In the genomic region with DNA sequence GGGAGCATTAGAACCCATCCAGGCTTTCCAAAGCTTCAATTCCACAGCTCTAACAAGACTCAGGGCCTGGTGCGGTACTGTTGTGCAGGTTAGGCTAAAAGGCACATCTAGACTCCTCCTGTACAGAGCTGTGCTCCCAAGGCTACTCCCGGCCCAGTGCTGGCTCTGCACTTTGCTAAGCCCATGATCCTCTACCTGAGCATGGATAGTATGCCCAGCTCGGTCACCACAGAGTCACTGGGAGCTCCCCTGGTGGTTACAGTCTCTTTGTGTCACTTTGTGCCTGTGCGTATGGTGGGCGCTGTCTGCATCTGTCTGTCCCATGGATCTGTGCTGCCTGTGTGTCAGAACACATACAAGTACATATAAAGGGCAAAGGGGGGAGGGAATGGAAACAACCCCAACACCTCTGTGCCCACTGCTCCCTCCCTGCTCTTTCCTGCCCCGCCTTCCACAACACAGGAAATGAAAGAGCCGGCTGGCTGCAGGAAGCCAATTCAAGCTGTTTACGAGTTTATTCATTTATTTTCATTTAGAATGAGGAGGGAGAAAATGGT, we compare ENCODE assay signal across 8 mouse cellular contexts. TPM values are rescaled to one million over a fixed set of nuclear protein-coding genes. Genes with fewer than 3 reads are reported as not detected.
DNase-seq lines count a peak whose midpoint lies in the region; ATAC-seq and TF ChIP-seq lines count a peak whose summit lies in the region.

No protein-coding gene starts in this region.

- H3K4me3 ChIP-seq in ES-Bruce4 (ENCODE audit: low read depth, low read length) = peak overlapping the region; percentile 6
- H3K4me3 ChIP-seq in intestine, embryonic 16.5 days (ENCODE audit: low read length) = no peak overlapping the region
- H3K4me3 ChIP-seq in lung, adult 2 months (replicated peaks; ENCODE audit: extremely low read depth, low read depth, low read length) = peak overlapping the region; percentile 1

- peak; percentile 36 for ATAC-seq in intestine, embryonic 16.5 days

- no peaks in the 10 kb centered on the region for H3K9me3 ChIP-seq in ES-Bruce4 (replicated peaks; ENCODE audit: control insufficient read depth, insufficient read depth, low read length, poor library complexity, severe bottlenecking)
- H3K9me3 ChIP-seq in intestine, embryonic 16.5 days (ENCODE audit: control insufficient read depth, low read length) = no peaks in the 10 kb centered on the region

- H3K27ac ChIP-seq in ES-Bruce4 (ENCODE audit: insufficient read depth, low read length) = peak overlapping the region; percentile 67
- peak overlapping the region; percentile 77 for H3K27ac ChIP-seq in intestine, embryonic 16.5 days (ENCODE audit: low read length)

- TF ChIP-seq CTCF in ES-Bruce4 (IDR thresholded peaks at IDR 0.05; ENCODE audit: low read depth, low read length) = no peak
- TF ChIP-seq CTCF in brain, embryonic 14.5 days (IDR thresholded peaks at IDR 0.05; ENCODE audit: borderline replicate concordance, extremely low read depth, insufficient read depth, insufficient read length) = no peak
- 0 out of 2 replicates have a peak, but pooled peaks have one; percentile 20 for TF ChIP-seq CTCF in lung, adult 2 months (IDR thresholded peaks at IDR 0.05; ENCODE audit: insufficient read depth, low read length)

- TF ChIP-seq POLR2A in ES-Bruce4 (IDR thresholded peaks at IDR 0.05; ENCODE audit: insufficient read depth, low read length) = no peak
- TF ChIP-seq POLR2A in brain, embryonic 14.5 days (IDR thresholded peaks at IDR 0.05; ENCODE audit: borderline replicate concordance, extremely low read depth, insufficient read depth, insufficient read length, poor library complexity, severe bottlenecking) = no peak
- TF ChIP-seq POLR2A in lung, adult 2 months (IDR thresholded peaks at IDR 0.05; ENCODE audit: borderline replicate concordance, extremely low read depth, low read depth, low read length) = no peak

- H3K4me1 ChIP-seq in ES-Bruce4 (ENCODE audit: control insufficient read depth, insufficient read depth, low read length) = peaks cover 17% of the 10 kb centered on the region
- H3K4me1 ChIP-seq in intestine, embryonic 16.5 days (ENCODE audit: control insufficient read depth, insufficient read depth, low read length) = peaks cover 52% of the 10 kb centered on the region
- peaks cover 23% of the 10 kb centered on the region for H3K4me1 ChIP-seq in lung, adult 2 months (ENCODE audit: control insufficient read depth, insufficient read depth, low read length)

- WGBS in intestine, embryonic 16.5 days = 47% methylated on average over 8 of the region's 8 CpGs
- WGBS in lung, adult 2 months = 16% methylated on average over 8 of the region's 8 CpGs

- peak overlapping the region; percentile 5 for H3K4me2 ChIP-seq in intestine, embryonic 16.5 days (ENCODE audit: low read depth, low read length)

- no peak for TF ChIP-seq EP300 in ES-Bruce4 (IDR thresholded peaks at IDR 0.05; ENCODE audit: insufficient read depth, low read depth, low read length)

- H3K27me3 ChIP-seq in ES-Bruce4 (ENCODE audit: control insufficient read depth, insufficient read depth, low read length, poor library complexity, severe bottlenecking) = no peaks in the 10 kb centered on the region
- no peaks in the 10 kb centered on the region; the same call in 1 of the 2 replicates for H3K27me3 ChIP-seq in intestine, embryonic 16.5 days (replicated peaks; ENCODE audit: control insufficient read depth, insufficient read depth, low read length)

- H3K36me3 ChIP-seq in ES-Bruce4 (ENCODE audit: control insufficient read depth, insufficient read depth, low read length, poor library complexity, severe bottlenecking) = no peaks in the 10 kb centered on the region
- no peaks in the 10 kb centered on the region for H3K36me3 ChIP-seq in intestine, embryonic 16.5 days (ENCODE audit: control insufficient read depth, insufficient read depth, low read length)

- H3K9ac ChIP-seq in ES-Bruce4 (ENCODE audit: low read depth, poor library complexity, severe bottlenecking) = 0 out of 2 replicates have a peak overlapping the region, but pooled peaks have one; percentile 13
- H3K9ac ChIP-seq in intestine, embryonic 16.5 days (ENCODE audit: low read depth, low read length) = peak overlapping the region; percentile 38

- peak; percentile 37 for DNase-seq in brain, embryonic 14.5 days (ENCODE audit: low read depth)
- DNase-seq in heart, adult 11 months = peak; percentile 98
- no peak for DNase-seq in lung, adult 2 months
- DNase-seq in ovary, postnatal 10 days (ENCODE audit: low spot score) = peak; percentile 36
- DNase-seq in cerebellum, postnatal 4 days (ENCODE audit: low spot score in 2 of 2) = no peak
- DNase-seq in testis, postnatal 14 days (ENCODE audit: low spot score) = no peak

RNA-seq across cellular contexts. Expression of a gene that starts 3.6 kb away (rescaled TPM):
- polyA plus RNA-seq in ES-Bruce4 (2011; ENCODE audit: insufficient read depth, insufficient read length, low read depth, missing spikeins) = not detected in 2 replicates
- 0.16 and 0.42 TPM in 2 replicates for polyA plus RNA-seq in brain, embryonic 14.5 days (2012; rRNA removed)
- 2.4 and 3.1 TPM in 2 replicates for polyA plus RNA-seq in intestine, embryonic 16.5 days (2015; fragmentation: Nextera tagmentation; extraction: Ambion mirVana)
- 7.7 and 11.5 TPM in 2 replicates for polyA plus RNA-seq in lung, adult 2 months (2012; rRNA removed)

RNA-seq across cellular contexts. Expression of a gene that starts 39.4 kb away (rescaled TPM):
- 1.9 and 2.2 TPM in 2 replicates for polyA plus RNA-seq in ES-Bruce4 (2011; ENCODE audit: insufficient read depth, insufficient read length, low read depth, missing spikeins)
- polyA plus RNA-seq in brain, embryonic 14.5 days (2012; rRNA removed) = 0.72 and 0.98 TPM in 2 replicates
- 11.4 and 12.7 TPM in 2 replicates for polyA plus RNA-seq in intestine, embryonic 16.5 days (2015; fragmentation: Nextera tagmentation; extraction: Ambion mirVana)
- polyA plus RNA-seq in lung, adult 2 months (2012; rRNA removed) = 0.96 and 1.2 TPM in 2 replicates

RNA-seq across cellular contexts. Expression of a gene that starts 44.1 kb away (rescaled TPM):
- 392 and 406 TPM in 2 replicates for polyA plus RNA-seq in ES-Bruce4 (2011; ENCODE audit: insufficient read depth, insufficient read length, low read depth, missing spikeins)
- polyA plus RNA-seq in brain, embryonic 14.5 days (2012; rRNA removed) = 210 and 278 TPM in 2 replicates
- polyA plus RNA-seq in intestine, embryonic 16.5 days (2015; fragmentation: Nextera tagmentation; extraction: Ambion mirVana) = 391 and 421 TPM in 2 replicates
- polyA plus RNA-seq in lung, adult 2 months (2012; rRNA removed) = 575 and 614 TPM in 2 replicates

Comparison
In these comparisons a context has a peak if more than half of its experiments do, and no peak if none do; other contexts are left out.
1. DNase-seq: peak in brain, embryonic 14.5 days (single experiment), heart, adult 11 months (single experiment) and ovary, postnatal 10 days (single experiment); none in lung, adult 2 months (single experiment), cerebellum, postnatal 4 days (0 of 2) and testis, postnatal 14 days (single experiment).